ENCODE assay signal across 21 mouse cellular contexts in genomic region chr16:8781191-8781590, GRCm38 (mm10). TPM values are rescaled to one million over a fixed set of nuclear protein-coding genes. Genes with fewer than 3 reads are reported as not detected.
A peak's percentile ranks its signal among the peaks of the same experiment; 100 is the strongest.
DNase-seq lines count a peak whose midpoint lies in the region; ATAC-seq and TF ChIP-seq lines count a peak whose summit lies in the region.
"Had no signal": no experiment of that assay in that cellular context is flagged by ENCODE, and none has a peak within 500 bp of the region (broad histone marks: within the 10 kb centered on the region; RNA-seq: fewer than 3 reads in every experiment).

No protein-coding gene starts in this region.

- ATAC-seq in liver, embryonic 11.5 days (replicated peaks; ENCODE audit: low FRiP score) = peak; percentile 78
- peak; percentile 35; the same call in 1 of the 2 replicates for ATAC-seq in liver, postnatal 0 days
- ATAC-seq: forebrain, postnatal 0 days had no signal

- H3K27ac ChIP-seq in ES-Bruce4 (ENCODE audit: insufficient read depth, low read length) = peak overlapping the region; percentile 37
- H3K27ac ChIP-seq in ES-E14 (ENCODE audit: insufficient read depth, low read depth, low read length, poor library complexity, severe bottlenecking) = peak overlapping the region; percentile 33; the same call in 1 of the 2 replicates
- H3K27ac ChIP-seq in liver, embryonic 11.5 days (ENCODE audit: low read depth, low read length) = no peak overlapping the region
- no peak overlapping the region for H3K27ac ChIP-seq in liver, postnatal 0 days (ENCODE audit: low read depth)
- H3K27ac ChIP-seq: heart, adult 2 months; hindbrain, embryonic 13.5 days; limb, embryonic 13.5 days had no signal

- no peak overlapping the region for H3K4me2 ChIP-seq in liver, embryonic 11.5 days
- no peak overlapping the region for H3K4me2 ChIP-seq in liver, postnatal 0 days (ENCODE audit: low read depth, low read length)
- H3K4me2 ChIP-seq: hindbrain, embryonic 13.5 days; limb, embryonic 13.5 days; lung, embryonic 14.5 days had no signal

- H3K4me1 ChIP-seq in ES-Bruce4 (ENCODE audit: control insufficient read depth, insufficient read depth, low read length) (no peaks in the 10 kb centered on the region), ES-E14 (ENCODE audit: control insufficient read depth in 2 of 2, insufficient read depth in 2 of 2, low read length in 2 of 2, poor library complexity in 1 of 2) (peaks cover 10% of the 10 kb centered on the region in 2 experiments; a peak in 3 of 4 replicates)
- peaks cover 7% of the 10 kb centered on the region; the same call in 1 of the 2 replicates for H3K4me1 ChIP-seq in liver, embryonic 11.5 days (replicated peaks; ENCODE audit: control insufficient read depth, insufficient read depth, low read length)
- peaks cover 10% of the 10 kb centered on the region; the same call in 1 of the 2 replicates for H3K4me1 ChIP-seq in liver, postnatal 0 days (ENCODE audit: insufficient read depth)
- H3K4me1 ChIP-seq: hindbrain, embryonic 13.5 days had no signal

- TF ChIP-seq CTCF in ES-Bruce4 (IDR thresholded peaks at IDR 0.05; ENCODE audit: low read depth, low read length) = no peak
- no peak for TF ChIP-seq CTCF in liver, postnatal 0 days (IDR thresholded peaks at IDR 0.05; ENCODE audit: low read depth)

- in situ Hi-C loops in ES-E14 (cut with MboI; ENCODE audit: low sequenced_read_pairs in 2 of 2, unreplicated experiment in 2 of 2) = no loop called here

- peak; percentile 77 for DNase-seq in ES-E14 (ENCODE audit: low read depth, low spot score)
- DNase-seq in liver, embryonic 11.5 days (ENCODE audit: low spot score) = no peak
- DNase-seq in liver, postnatal 0 days = no peak
- no peak for DNase-seq in urinary bladder, postnatal 4 days (ENCODE audit: low spot score in 2 of 2)
- no peak for DNase-seq in layer of hippocampus, postnatal 25 days (ENCODE audit: extremely low spot score in 1 of 2, low spot score in 1 of 2)
- no peak for DNase-seq in Muller cell, postnatal 12 days (ENCODE audit: inconsistent ontology term)
- DNase-seq: adrenal gland, postnatal 14 days; cerebellum, adult 9-10 months; forebrain, postnatal 0 days; gastrocnemius, postnatal 36 days; heart, adult 2 months; kidney, adult 9 months; kidney, postnatal 14 days; lung, embryonic 14.5 days; midbrain, embryonic 14.5 days; right cerebral cortex, postnatal 25 days; spleen, adult 18-20 months; thymus, postnatal 14 days had no signal

- no peak for TF ChIP-seq EP300 in ES-Bruce4 (IDR thresholded peaks at IDR 0.05; ENCODE audit: insufficient read depth, low read depth, low read length)
- no peak for TF ChIP-seq EP300 in liver, postnatal 0 days (IDR thresholded peaks at IDR 0.05; ENCODE audit: low read depth)

- peak overlapping the region; percentile 67 for H3K4me3 ChIP-seq in ES-Bruce4 (ENCODE audit: low read depth, low read length)
- peak overlapping the region; percentile 59 to 97 for H3K4me3 ChIP-seq in ES-E14 (ENCODE audit: insufficient read depth in 1 of 2, low read depth in 1 of 2, low read length in 2 of 2, poor library complexity in 1 of 2, severe bottlenecking in 1 of 2)
- no peak overlapping the region for H3K4me3 ChIP-seq in liver, embryonic 11.5 days (ENCODE audit: low read depth, low read length)
- H3K4me3 ChIP-seq in liver, postnatal 0 days (ENCODE audit: low read depth, low read length) = no peak overlapping the region
- H3K4me3 ChIP-seq: heart, adult 2 months; hindbrain, embryonic 13.5 days; limb, embryonic 13.5 days had no signal

- 58% methylated on average over 6 of the region's 6 CpGs for WGBS in liver, embryonic 11.5 days
- WGBS in liver, postnatal 0 days (ENCODE audit: insufficient replicate concordance) = 62% methylated on average over 6 of the region's 6 CpGs

- H3K27me3 ChIP-seq in ES-Bruce4 (ENCODE audit: control insufficient read depth, insufficient read depth, low read length, poor library complexity, severe bottlenecking) = no peaks in the 10 kb centered on the region
- H3K27me3 ChIP-seq in liver, embryonic 11.5 days (replicated peaks; ENCODE audit: control insufficient read depth, insufficient read depth, low read length) = no peaks in the 10 kb centered on the region
- H3K27me3 ChIP-seq in liver, postnatal 0 days (ENCODE audit: insufficient read depth, low read length) = no peaks in the 10 kb centered on the region
- H3K27me3 ChIP-seq: hindbrain, embryonic 13.5 days; limb, embryonic 13.5 days had no signal

- peak; percentile 70 for TF ChIP-seq POLR2A in ES-Bruce4 (IDR thresholded peaks at IDR 0.05; ENCODE audit: insufficient read depth, low read length)

- H3K9me3 ChIP-seq in ES-Bruce4 (replicated peaks; ENCODE audit: control insufficient read depth, insufficient read depth, low read length, poor library complexity, severe bottlenecking) = no peaks in the 10 kb centered on the region
- H3K9me3 ChIP-seq in ES-E14 (ENCODE audit: control insufficient read depth, insufficient read depth, low read depth, low read length) = no peaks in the 10 kb centered on the region
- no peaks in the 10 kb centered on the region for H3K9me3 ChIP-seq in liver, embryonic 11.5 days (ENCODE audit: control insufficient read depth, low read length)
- no peaks in the 10 kb centered on the region for H3K9me3 ChIP-seq in liver, postnatal 0 days (ENCODE audit: low read length)
- H3K9me3 ChIP-seq: hindbrain, embryonic 13.5 days; limb, embryonic 13.5 days had no signal

- H3K9ac ChIP-seq in ES-Bruce4 (ENCODE audit: low read depth, poor library complexity, severe bottlenecking) = peak overlapping the region; percentile 66
- peak overlapping the region; percentile 70; the same call in 1 of the 2 replicates for H3K9ac ChIP-seq in ES-E14 (ENCODE audit: insufficient read depth, low read depth, low read length, poor library complexity, severe bottlenecking)
- H3K9ac ChIP-seq in liver, embryonic 11.5 days (ENCODE audit: low read depth, low read length) = no peak overlapping the region
- H3K9ac ChIP-seq in liver, postnatal 0 days (replicated peaks) = no peak overlapping the region
- H3K9ac ChIP-seq: forebrain, postnatal 0 days; hindbrain, embryonic 13.5 days; limb, embryonic 13.5 days; lung, embryonic 14.5 days had no signal

- H3K36me3 ChIP-seq in ES-Bruce4 (ENCODE audit: control insufficient read depth, insufficient read depth, low read length, poor library complexity, severe bottlenecking) = peaks cover 8% of the 10 kb centered on the region
- peaks cover 9% of the 10 kb centered on the region for H3K36me3 ChIP-seq in ES-E14 (ENCODE audit: control insufficient read depth, insufficient read depth, low read length, poor library complexity, severe bottlenecking)
- no peaks in the 10 kb centered on the region for H3K36me3 ChIP-seq in liver, embryonic 11.5 days (ENCODE audit: control insufficient read depth, insufficient read depth, low read length)
- no peaks in the 10 kb centered on the region for H3K36me3 ChIP-seq in liver, postnatal 0 days (replicated peaks; ENCODE audit: insufficient read depth, low read length)
- H3K36me3 ChIP-seq: hindbrain, embryonic 13.5 days; limb, embryonic 13.5 days had no signal

TF ChIP-seq in ES-E14, 5 proteins besides CTCF, POLR2A, EP300 and RAD21:
- TF ChIP-seq ZNF384 (IDR thresholded peaks at IDR 0.05; ENCODE audit: low read depth, low read length) (no peak), MAFK (IDR thresholded peaks at IDR 0.05; ENCODE audit: insufficient read depth, low read depth, low read length) (no peak), HCFC1 (IDR thresholded peaks at IDR 0.05; ENCODE audit: borderline replicate concordance, insufficient read depth, low read length) (no peak), ZC3H11A (IDR thresholded peaks at IDR 0.05; ENCODE audit: borderline replicate concordance, low read depth, low read length) (no peak), CHD2 (IDR thresholded peaks at IDR 0.05; ENCODE audit: low read depth, low read length) (no peak)
TF ChIP-seq in ES-E14: peak in this region for 0.

RNA-seq across cellular contexts. Expression of gene Usp7, which starts 10.9 kb away (rescaled TPM):
- 339 and 341 TPM in 2 replicates for polyA plus RNA-seq in ES-Bruce4 (2011; ENCODE audit: insufficient read depth, insufficient read length, low read depth, missing spikeins)
- 242 and 291 TPM in 2 replicates for total RNA-seq in ES-E14 (2012; rRNA removed)
- polyA plus RNA-seq in liver, embryonic 11.5 days (2014; fragmentation: Nextera tagmentation; extraction: Ambion mirVana) = 34.6 and 43.3 TPM in 2 replicates
- polyA plus RNA-seq in liver, postnatal 0 days (2015; fragmentation: Nextera tagmentation; extraction: Ambion mirVana) = 15.8 and 17.7 TPM in 2 replicates
- total RNA-seq in layer of hippocampus, postnatal 25 days (2021) = 100 to 1,000 TPM; 132 to 156 TPM

RNA-seq across cellular contexts. Expression of gene 1810013L24Rik, which starts 48.7 kb away (rescaled TPM):
- polyA plus RNA-seq in ES-Bruce4 (2011; ENCODE audit: insufficient read depth, insufficient read length, low read depth, missing spikeins) = 63.8 and 65.8 TPM in 2 replicates
- 46.6 and 47.4 TPM in 2 replicates for total RNA-seq in ES-E14 (2012; rRNA removed)
- polyA plus RNA-seq in liver, embryonic 11.5 days (2014; fragmentation: Nextera tagmentation; extraction: Ambion mirVana) = 12.5 and 13.8 TPM in 2 replicates
- polyA plus RNA-seq in liver, postnatal 0 days (2015; fragmentation: Nextera tagmentation; extraction: Ambion mirVana) = 7.1 and 7.5 TPM in 2 replicates
- 100 to 1,000 TPM in 1 of 2 experiments, 10 to 100 TPM in 1; 93.3 to 104 TPM for total RNA-seq in layer of hippocampus, postnatal 25 days (2021)

Comparison
In these comparisons a context has a peak if more than half of its experiments do, and no peak if none do; other contexts are left out.
1. H3K27ac ChIP-seq: peak in ES-Bruce4 (single experiment) and ES-E14 (single experiment); none in liver, embryonic 11.5 days (single experiment) and liver, postnatal 0 days (single experiment).
2. H3K4me3 ChIP-seq: peak in ES-Bruce4 (single experiment) and ES-E14 (2 of 2); none in liver, embryonic 11.5 days (single experiment) and liver, postnatal 0 days (single experiment).
3. H3K9ac ChIP-seq: peak in ES-Bruce4 (single experiment) and ES-E14 (single experiment); none in liver, embryonic 11.5 days (single experiment) and liver, postnatal 0 days (single experiment).